ENCODE assay signal across 8 mouse cellular contexts in the genomic region with DNA sequence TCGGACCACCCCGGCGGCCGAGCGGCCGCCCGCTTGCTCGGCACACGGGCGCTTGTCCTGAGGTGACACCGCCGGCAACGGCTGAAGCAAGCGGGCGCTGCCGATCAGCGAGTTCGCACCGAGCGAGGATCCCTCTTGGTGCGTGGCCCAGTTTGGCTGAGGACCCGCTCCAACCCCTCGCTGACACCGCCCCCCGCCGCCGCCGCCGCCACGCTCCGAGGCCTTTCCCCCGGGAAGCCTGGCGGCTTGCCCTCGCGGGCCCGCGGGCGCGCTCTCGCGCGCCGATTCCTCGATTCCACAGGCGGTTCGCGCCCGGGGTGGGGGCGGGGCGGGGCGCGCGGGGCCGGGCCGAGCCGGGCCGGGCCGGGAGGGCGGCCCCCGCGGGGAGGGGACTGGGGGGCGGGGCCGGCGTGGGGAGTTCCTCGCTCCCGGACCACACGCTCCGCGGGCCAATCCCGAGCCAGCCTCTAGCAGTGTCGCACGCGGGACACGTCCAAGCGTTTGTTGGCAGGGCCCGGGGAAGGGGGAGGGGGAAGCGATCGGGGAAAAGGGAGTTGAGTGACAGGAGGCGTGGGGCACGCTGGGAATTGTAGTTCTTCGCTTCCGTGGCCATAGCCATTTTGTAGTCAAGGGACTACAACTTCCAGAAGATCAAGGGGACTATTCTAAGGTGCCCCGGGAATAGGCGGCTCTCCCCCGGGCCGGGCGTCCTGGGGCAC. TPM values are rescaled to one million over a fixed set of nuclear protein-coding genes. Genes with fewer than 3 reads are reported as not detected.
DNase-seq lines count a peak whose midpoint lies in the region; ATAC-seq and TF ChIP-seq lines count a peak whose summit lies in the region.

No protein-coding gene starts in this region.

- WGBS in forebrain, embryonic 16.5 days, result under 1% methylated on average over 57 of the region's 87 CpGs
- 1% methylated on average over 82 of the region's 87 CpGs for WGBS in lung, embryonic 14.5 days
- under 1% methylated on average over 70 of the region's 87 CpGs for WGBS in olfactory bulb, adult 2 months
- under 1% methylated on average over 85 of the region's 87 CpGs for WGBS in thymus, adult 2 months

- H3K9ac ChIP-seq in forebrain, embryonic 16.5 days (replicated peaks; ENCODE audit: low read depth, low read length), result peak overlapping the region; percentile 89
- H3K9ac ChIP-seq in lung, embryonic 14.5 days, result peak overlapping the region; percentile 87

- ATAC-seq in G1E (ENCODE audit: extremely low read depth, insufficient number of reproducible peaks, low FRiP score, poor library complexity, severe bottlenecking), result peak; percentile 89
- ATAC-seq in forebrain, embryonic 16.5 days, result peak; percentile 97
- peak; percentile 96 for ATAC-seq in lung, embryonic 14.5 days (ENCODE audit: insufficient read depth)

- H3K9me3 ChIP-seq in G1E (replicated peaks), result no peaks in the 10 kb centered on the region
- H3K9me3 ChIP-seq in forebrain, embryonic 16.5 days (ENCODE audit: control insufficient read depth, low read length), result no peaks in the 10 kb centered on the region
- no peaks in the 10 kb centered on the region for H3K9me3 ChIP-seq in lung, embryonic 14.5 days (ENCODE audit: low read depth, low read length)

- DNase-seq in G1E (ENCODE audit: low spot score), result peak; percentile 98
- peak; percentile 98 to 100 for DNase-seq in cerebellum, adult 18-20 months
- DNase-seq in heart, postnatal 36 days, result peak; percentile 97 to 99
- peak; percentile 100 for DNase-seq in layer of hippocampus, adult 2 months (ENCODE audit: low spot score in 2 of 2)
- DNase-seq in lung, embryonic 14.5 days, result peak; percentile 98
- DNase-seq in thymus, adult 2 months, result peak; percentile 98

- no peak for TF ChIP-seq CTCF in G1E (IDR thresholded peaks at IDR 0.05; ENCODE audit: low read depth, low read length)
- no peak for TF ChIP-seq CTCF in layer of hippocampus, adult 2 months (conservative IDR thresholded peaks at IDR 0.05)
- TF ChIP-seq CTCF in lung, embryonic 14.5 days (IDR thresholded peaks at IDR 0.05; ENCODE audit: low read depth), result no peak
- no peak for TF ChIP-seq CTCF in olfactory bulb, adult 2 months (IDR thresholded peaks at IDR 0.05; ENCODE audit: insufficient read depth, low read depth, low read length)
- TF ChIP-seq CTCF in thymus, adult 2 months (IDR thresholded peaks at IDR 0.05; ENCODE audit: borderline replicate concordance, control insufficient read depth, extremely low read depth, insufficient read depth, low read length, poor library complexity), result no peak

- intact Hi-C loops in heart, postnatal 36 days (cut with DNase I), result loop anchor here (2.0 to 5.0 kb wide), 6 partner anchors 313 to 933 kb away; no protein-coding TSS in a partner anchor

- no peak for TF ChIP-seq POLR2A in olfactory bulb, adult 2 months (IDR thresholded peaks at IDR 0.05; ENCODE audit: insufficient read depth, low read depth, low read length)
- no peak for TF ChIP-seq POLR2A in thymus, adult 2 months (IDR thresholded peaks at IDR 0.05; ENCODE audit: control insufficient read depth, extremely low read depth, insufficient read depth, low read length, poor library complexity)

- peak overlapping the region; percentile 99 for H3K27ac ChIP-seq in forebrain, embryonic 16.5 days (ENCODE audit: low read length)
- H3K27ac ChIP-seq in layer of hippocampus, adult 2 months, result peak overlapping the region; percentile 98
- H3K27ac ChIP-seq in lung, embryonic 14.5 days (ENCODE audit: low read depth), result peak overlapping the region; percentile 94
- H3K27ac ChIP-seq in olfactory bulb, adult 2 months (ENCODE audit: insufficient read depth, low read depth, low read length), result peak overlapping the region; percentile 100
- H3K27ac ChIP-seq in thymus, adult 2 months (ENCODE audit: control insufficient read depth, insufficient read depth, low read length), result peak overlapping the region; percentile 42; the same call in 1 of the 2 replicates

- H3K36me3 ChIP-seq in G1E (replicated peaks), result peaks cover 8% of the 10 kb centered on the region
- no peaks in the 10 kb centered on the region for H3K36me3 ChIP-seq in forebrain, embryonic 16.5 days (ENCODE audit: control insufficient read depth, insufficient read depth)
- no peaks in the 10 kb centered on the region for H3K36me3 ChIP-seq in lung, embryonic 14.5 days (ENCODE audit: insufficient read depth)
- no peaks in the 10 kb centered on the region for H3K36me3 ChIP-seq in thymus, adult 2 months (ENCODE audit: control insufficient read depth, insufficient read depth, low read length)

- H3K4me3 ChIP-seq in G1E (ENCODE audit: low read depth, low read length), result peak overlapping the region; percentile 86
- H3K4me3 ChIP-seq in forebrain, embryonic 16.5 days (replicated peaks; ENCODE audit: low read length), result peak overlapping the region; percentile 89
- peak overlapping the region; percentile 91 for H3K4me3 ChIP-seq in layer of hippocampus, adult 2 months
- peak overlapping the region; percentile 71 for H3K4me3 ChIP-seq in lung, embryonic 14.5 days (ENCODE audit: low read depth, low read length)
- peak overlapping the region; percentile 99 for H3K4me3 ChIP-seq in olfactory bulb, adult 2 months (ENCODE audit: insufficient read depth, low read depth, low read length)
- peak overlapping the region; percentile 95 for H3K4me3 ChIP-seq in thymus, adult 2 months (ENCODE audit: control insufficient read depth, insufficient read depth, low read length)

- no peaks in the 10 kb centered on the region for H3K27me3 ChIP-seq in G1E (ENCODE audit: insufficient read depth, low read length)
- H3K27me3 ChIP-seq in forebrain, embryonic 16.5 days (replicated peaks; ENCODE audit: control insufficient read depth, insufficient read depth, low read length), result no peaks in the 10 kb centered on the region
- H3K27me3 ChIP-seq in lung, embryonic 14.5 days (ENCODE audit: insufficient read depth, low read length), result no peaks in the 10 kb centered on the region
- no peaks in the 10 kb centered on the region for H3K27me3 ChIP-seq in thymus, adult 2 months (ENCODE audit: control insufficient read depth, insufficient read depth, low read length)

- peaks cover 39% of the 10 kb centered on the region for H3K4me1 ChIP-seq in G1E (ENCODE audit: insufficient read depth, low read depth, low read length)
- peaks cover 14% of the 10 kb centered on the region for H3K4me1 ChIP-seq in forebrain, embryonic 16.5 days (replicated peaks; ENCODE audit: control insufficient read depth, insufficient read depth, low read length)
- H3K4me1 ChIP-seq in lung, embryonic 14.5 days (ENCODE audit: insufficient read depth), result no peaks in the 10 kb centered on the region; the same call in 1 of the 2 replicates
- H3K4me1 ChIP-seq in olfactory bulb, adult 2 months (ENCODE audit: control insufficient read depth, insufficient read depth, low read length), result peaks cover 5% of the 10 kb centered on the region
- peaks cover 7% of the 10 kb centered on the region for H3K4me1 ChIP-seq in thymus, adult 2 months (replicated peaks; ENCODE audit: control insufficient read depth, insufficient read depth, low read length)

- H3K4me2 ChIP-seq in forebrain, embryonic 16.5 days (ENCODE audit: low read length), result peak overlapping the region; percentile 91
- H3K4me2 ChIP-seq in lung, embryonic 14.5 days, result peak overlapping the region; percentile 93

RNA-seq across cellular contexts. Expression of a gene that starts 1.0 kb away (rescaled TPM):
- 93.6 and 104 TPM in 2 replicates for total RNA-seq in G1E (2014; fragmentation: Nextera tagmentation)
- total RNA-seq in G1E (2017), result 23.4 and 29.9 TPM in 2 replicates
- 39.5 and 42.3 TPM in 2 replicates for polyA plus RNA-seq in G1E (2012)
- 36.6 and 37.5 TPM in 2 replicates for polyA plus RNA-seq in forebrain, embryonic 16.5 days (2015; fragmentation: Nextera tagmentation; extraction: Ambion mirVana)
- total RNA-seq in heart, postnatal 36 days (2021), result 10 to 100 TPM; 24.5 to 32.7 TPM
- total RNA-seq in layer of hippocampus, adult 2 months (2021), result 10 to 100 TPM; 26.4 to 31.9 TPM
- polyA plus RNA-seq in lung, embryonic 14.5 days (2014; fragmentation: Nextera tagmentation; extraction: Ambion mirVana), result 17.6 and 18.4 TPM in 2 replicates
- 107 TPM in 1 of 2 replicates, not detected in the other for polyA plus RNA-seq in olfactory bulb, adult 2 months (2012; ENCODE audit: insufficient read depth, insufficient read length, low replicate concordance, missing spikeins)
- polyA plus RNA-seq in thymus, adult 2 months (2012; rRNA removed), result 23.7 and 24.8 TPM in 2 replicates

Comparison
In these comparisons a context has a peak if more than half of its experiments do, and no peak if none do; other contexts are left out.
1. Peak in every context shown above with its lines: DNase-seq, ATAC-seq, H3K4me3 ChIP-seq and H3K27ac ChIP-seq.
2. H3K27ac ChIP-seq: peak in every context shown above with its lines; median percentile 100 in olfactory bulb, adult 2 months; 99 in forebrain, embryonic 16.5 days; 98 in layer of hippocampus, adult 2 months; 94 in lung, embryonic 14.5 days; 42 in thymus, adult 2 months.